Mouse (Mus musculus) adrenal gland, adult (tissue): ENCODE results near the gene Pld3.

Experiments used
- DNase-seq, 2 experiments: peaks; one replicate each; pipeline ENCODE4 v3.0.0; 2022 to 2023; ENCODE audit warnings: low spot score in 1 of 2; ENCODE audit not compliant: inconsistent age in 2 of 2

Pld3 gene

GRCm38 (mm10) chr7:27569580-27570224 is 16.7 kb upstream of the Pld3 start:
- DNase-seq: no peak

GRCm38 (mm10) chr7:27560978-27561377 is 8.0 kb upstream of the Pld3 start:
- no peak for DNase-seq

- DNase-seq: no peak
Measured at GRCm38 (mm10) chr7:27560291-27560887, 7.4 kb upstream of the Pld3 start.

GRCm38 (mm10) chr7:27552070-27552469 is 948 bp downstream of the Pld3 start:
- DNase-seq: peak in 1 of 2 experiments; percentile 61

GRCm38 (mm10) chr7:27549597-27549996 is 3.4 kb downstream of the Pld3 start:
- no peak for DNase-seq

- peak in 1 of 2 experiments; percentile 50 for DNase-seq
Measured at GRCm38 (mm10) chr7:27544675-27545370, 8.2 kb downstream of the Pld3 start.

- no peak for DNase-seq
Measured at GRCm38 (mm10) chr7:27543851-27544250, 9.2 kb downstream of the Pld3 start.

- no peak for DNase-seq
Measured at GRCm38 (mm10) chr7:27543065-27543464, 10.0 kb downstream of the Pld3 start.

- DNase-seq: peak; percentile 88 to 93
Measured at GRCm38 (mm10) chr7:27542392-27543033, 10.5 kb downstream of the Pld3 start.

GRCm38 (mm10) chr7:27541922-27542321 is 11.1 kb downstream of the Pld3 start:
- DNase-seq: no peak

GRCm38 (mm10) chr7:27541431-27541830 is 11.6 kb downstream of the Pld3 start:
- peak; percentile 43 to 67 for DNase-seq

- DNase-seq: no peak
Measured at GRCm38 (mm10) chr7:27540935-27541334, 12.1 kb downstream of the Pld3 start.

- DNase-seq: peak; percentile 63 to 69
Measured at GRCm38 (mm10) chr7:27540521-27540920, 12.5 kb downstream of the Pld3 start.

- DNase-seq: no peak
Measured at GRCm38 (mm10) chr7:27538797-27539196, 14.2 kb downstream of the Pld3 start.

- peak; percentile 56 to 71 for DNase-seq
Measured at GRCm38 (mm10) chr7:27537998-27538397, 15.0 kb downstream of the Pld3 start.

- no peak for DNase-seq
Measured at GRCm38 (mm10) chr7:27536618-27537017, 16.4 kb downstream of the Pld3 start.

- DNase-seq: no peak
Measured at GRCm38 (mm10) chr7:27535386-27535785, 17.6 kb downstream of the Pld3 start.

GRCm38 (mm10) chr7:27532480-27533050 is 20.5 kb downstream of the Pld3 start:
- no peak for DNase-seq

GRCm38 (mm10) chr7:27531707-27532106 is 21.3 kb downstream of the Pld3 start:
- DNase-seq: no peak

GRCm38 (mm10) chr7:27530937-27531336 is 22.1 kb downstream of the Pld3 start:
- DNase-seq: no peak

- DNase-seq: no peak
Measured at GRCm38 (mm10) chr7:27529070-27529469, 23.9 kb downstream of the Pld3 start.
